Comparison of ENCODE assay signal across 15 mouse cellular contexts in genomic region chr15:80685603-80685895, GRCm38 (mm10). TPM values are rescaled to one million over a fixed set of nuclear protein-coding genes. Genes with fewer than 3 reads are reported as not detected.
DNase-seq lines count a peak whose midpoint lies in the region; ATAC-seq lines count a peak whose summit lies in the region.
"Had no signal": no experiment of that assay in that cellular context is flagged by ENCODE, and none has a peak within 500 bp of the region (broad histone marks: within the 10 kb centered on the region; RNA-seq: fewer than 3 reads in every experiment).

No protein-coding gene starts in this region.

- H3K27ac ChIP-seq in kidney, embryonic 16.5 days (ENCODE audit: low read length), result no peak overlapping the region
- peak overlapping the region; percentile 31; the same call in 1 of the 2 replicates for H3K27ac ChIP-seq in forebrain, embryonic 11.5 days (ENCODE audit: low read depth, low read length)
- peak overlapping the region; percentile 31 for H3K27ac ChIP-seq in hindbrain, embryonic 16.5 days (ENCODE audit: low read depth, low read length)
- H3K27ac ChIP-seq: heart, embryonic 10.5 days; layer of hippocampus, adult 2 months; liver, embryonic 14.5 days; stomach, postnatal 0 days had no signal

- H3K27me3 ChIP-seq in kidney, embryonic 16.5 days (ENCODE audit: insufficient read depth, low read length), result no peaks in the 10 kb centered on the region
- H3K27me3 ChIP-seq in forebrain, embryonic 11.5 days (ENCODE audit: control insufficient read depth, insufficient read depth, low read length), result no peaks in the 10 kb centered on the region
- H3K27me3 ChIP-seq in hindbrain, embryonic 16.5 days (replicated peaks; ENCODE audit: control insufficient read depth, insufficient read depth, low read length), result no peaks in the 10 kb centered on the region

- no peak overlapping the region for H3K9ac ChIP-seq in kidney, embryonic 16.5 days (replicated peaks; ENCODE audit: low read length)
- no peak overlapping the region; the same call in 1 of the 2 replicates for H3K9ac ChIP-seq in forebrain, embryonic 11.5 days (ENCODE audit: low read length)
- H3K9ac ChIP-seq in hindbrain, embryonic 16.5 days (ENCODE audit: low read depth, low read length), result 0 out of 2 replicates have a peak overlapping the region, but pooled peaks have one; percentile 8
- H3K9ac ChIP-seq: liver, embryonic 14.5 days had no signal

- DNase-seq in kidney, adult 8-10 months, result no peak
- DNase-seq in brain, adult 2 months (ENCODE audit: low read depth, low spot score), result peak; percentile 52
- DNase-seq in forebrain, embryonic 11.5 days (ENCODE audit: low spot score), result no peak
- no peak for DNase-seq in right cerebral cortex, postnatal 25 days
- DNase-seq in gastrocnemius, adult 8-10 months (ENCODE audit: low spot score in 2 of 2), result no peak
- no peak for DNase-seq in cerebellum, postnatal 25 days

- no peak overlapping the region for H3K4me3 ChIP-seq in kidney, embryonic 16.5 days (ENCODE audit: low read length)
- no peak overlapping the region for H3K4me3 ChIP-seq in forebrain, embryonic 11.5 days (ENCODE audit: low read depth, low read length)
- H3K4me3 ChIP-seq in hindbrain, embryonic 16.5 days (ENCODE audit: low read length), result no peak overlapping the region
- H3K4me3 ChIP-seq: heart, embryonic 10.5 days; layer of hippocampus, adult 2 months had no signal

- peak; percentile 60; the same call in 1 of the 2 replicates for ATAC-seq in kidney, embryonic 16.5 days (ENCODE audit: low FRiP score, low TSS enrichment)
- ATAC-seq in forebrain, embryonic 11.5 days (replicated peaks; ENCODE audit: low FRiP score), result no peak
- ATAC-seq in hindbrain, embryonic 16.5 days, result peak; percentile 72
- ATAC-seq: activated CD4-positive, CD25-positive, alpha-beta regulatory T cell, adult 4 months had no signal

- peaks cover 27% of the 10 kb centered on the region for H3K4me1 ChIP-seq in kidney, embryonic 16.5 days (ENCODE audit: insufficient read depth, low read length)
- peaks cover 12% of the 10 kb centered on the region; the same call in 1 of the 2 replicates for H3K4me1 ChIP-seq in forebrain, embryonic 11.5 days (replicated peaks; ENCODE audit: control insufficient read depth, insufficient read depth, low read length)
- H3K4me1 ChIP-seq in hindbrain, embryonic 16.5 days (ENCODE audit: control insufficient read depth, insufficient read depth, low read depth, low read length), result peaks cover 17% of the 10 kb centered on the region

- H3K9me3 ChIP-seq in kidney, embryonic 16.5 days (ENCODE audit: low read length), result no peaks in the 10 kb centered on the region
- H3K9me3 ChIP-seq in forebrain, embryonic 11.5 days (ENCODE audit: control insufficient read depth, low read length), result no peaks in the 10 kb centered on the region
- no peaks in the 10 kb centered on the region for H3K9me3 ChIP-seq in hindbrain, embryonic 16.5 days (ENCODE audit: control insufficient read depth, low read length)
- H3K9me3 ChIP-seq: heart, embryonic 10.5 days had no signal

- H3K36me3 ChIP-seq in kidney, embryonic 16.5 days (ENCODE audit: insufficient read depth, low read length), result no peaks in the 10 kb centered on the region
- no peaks in the 10 kb centered on the region for H3K36me3 ChIP-seq in forebrain, embryonic 11.5 days (ENCODE audit: control insufficient read depth, insufficient read depth, low read length)
- H3K36me3 ChIP-seq in hindbrain, embryonic 16.5 days (ENCODE audit: control insufficient read depth, insufficient read depth, low read length), result no peaks in the 10 kb centered on the region
- H3K36me3 ChIP-seq: heart, embryonic 10.5 days had no signal

- H3K4me2 ChIP-seq in kidney, embryonic 16.5 days (replicated peaks; ENCODE audit: low read depth, low read length), result no peak overlapping the region
- H3K4me2 ChIP-seq in forebrain, embryonic 11.5 days (ENCODE audit: low read depth, low read length, severe bottlenecking), result no peak overlapping the region
- peak overlapping the region; percentile 12; the same call in 1 of the 2 replicates for H3K4me2 ChIP-seq in hindbrain, embryonic 16.5 days (ENCODE audit: low read length)

- 13% methylated on average over 7 of the region's 7 CpGs for WGBS in kidney, embryonic 16.5 days
- 44% methylated on average over 7 of the region's 7 CpGs for WGBS in forebrain, embryonic 11.5 days
- WGBS in hindbrain, embryonic 16.5 days, result 27% methylated on average over 7 of the region's 7 CpGs

RNA-seq across cellular contexts. Expression of gene Fam83f, which starts 13.9 kb away (rescaled TPM):
- polyA plus RNA-seq in kidney, embryonic 16.5 days (2015; fragmentation: Nextera tagmentation; extraction: Ambion mirVana), result 5.4 and 6.3 TPM in 2 replicates
- polyA plus RNA-seq in forebrain, embryonic 11.5 days (2014; fragmentation: Nextera tagmentation; extraction: Ambion mirVana), result 0.32 and 0.51 TPM in 2 replicates
- polyA plus RNA-seq in hindbrain, embryonic 16.5 days (2015; fragmentation: Nextera tagmentation; extraction: Ambion mirVana), result 0.16 and 0.39 TPM in 2 replicates
- total RNA-seq in gastrocnemius, adult 8-10 months (2022), result under 1 TPM in 3 of 4 experiments, not detected in 1; 0.13 to 0.18 (median 0.17) TPM
- total RNA-seq: common myeloid progenitor, adult 5-6 weeks; megakaryocyte-erythroid progenitor cell, adult 5-6 weeks had no signal
- polyA plus RNA-seq: activated CD4-positive, CD25-positive, alpha-beta regulatory T cell, adult 4 months had no signal

RNA-seq across cellular contexts. Expression of gene Tnrc6b, which starts 25.6 kb away (rescaled TPM):
- 27.4 and 33.9 TPM in 2 replicates for polyA plus RNA-seq in kidney, embryonic 16.5 days (2015; fragmentation: Nextera tagmentation; extraction: Ambion mirVana)
- polyA plus RNA-seq in forebrain, embryonic 11.5 days (2014; fragmentation: Nextera tagmentation; extraction: Ambion mirVana), result 20.8 and 23.3 TPM in 2 replicates
- 26.8 and 32.9 TPM in 2 replicates for polyA plus RNA-seq in hindbrain, embryonic 16.5 days (2015; fragmentation: Nextera tagmentation; extraction: Ambion mirVana)
- total RNA-seq in gastrocnemius, adult 8-10 months (2022), result 10 to 100 TPM; 46.5 to 53.7 (median 48.9) TPM
